Mouse (Mus musculus) lung, postnatal 0 days (tissue): ENCODE measurements at regions not wholly inside any gene's neighbourhood (a gene's known extent, or its start where the extent isn't known, plus 50 kb on each side); places are given as distances from the start of the nearest gene placed in this dataset.

Source experiments
- CTCF ChIP-seq: IDR thresholded peaks from 2 replicates; pipeline ENCODE4 v1.5.1; 2016; ENCODE audit warnings: antibody characterized with exemption, mild to moderate bottlenecking
- EP300 ChIP-seq: IDR thresholded peaks from 2 replicates; pipeline ENCODE4 v1.6.1; 2016; ENCODE audit warnings: antibody characterized with exemption, mild to moderate bottlenecking, control low read depth

GRCm38 (mm10) chr13:107644705-107645104 lies 399.5 kb upstream of the Smim15 start:
- TF ChIP-seq CTCF (no peak), EP300 (no peak)
